Mouse (Mus musculus) G1E (cell line): ENCODE measurements around the gene Acy3. TPM values are rescaled to one million over a fixed set of nuclear protein-coding genes. Genes with fewer than 3 reads are reported as not detected.
"Not testable (repeated sequence)": the region's sequence is repeated elsewhere in the genome, so short reads cannot be mapped to it uniquely, and the experiment has no call there.

Source experiments
- ATAC-seq: 2 replicates; pipeline ENCODE4 v1.8.0; 2016; ENCODE audit warnings: mild to moderate bottlenecking; ENCODE audit not compliant: insufficient number of reproducible peaks, poor library complexity, low FRiP score, severe bottlenecking; ENCODE audit errors: extremely low read depth
- DNase-seq: peaks from one replicate; pipeline ENCODE4 v3.0.0; 2012; ENCODE audit warnings: low spot score
- H3K27me3 ChIP-seq: 2 replicates; pipeline ENCODE4 v1.6.1; 2012; ENCODE audit warnings: mild to moderate bottlenecking, low read length, inconsistent platforms; ENCODE audit not compliant: insufficient read depth
- H3K36me3 ChIP-seq: replicated peaks from 2 replicates; pipeline ENCODE3; 2012; ENCODE audit warnings: mild to moderate bottlenecking, inconsistent platforms
- H3K4me1 ChIP-seq: 2 replicates; pipeline ENCODE4 v1.6.1; 2012; ENCODE audit warnings: low read depth, low read length, inconsistent platforms, mixed read lengths; ENCODE audit not compliant: insufficient read depth
- H3K4me3 ChIP-seq: 2 replicates; pipeline ENCODE4 v1.5.1; 2012; ENCODE audit warnings: low read depth, mild to moderate bottlenecking, inconsistent platforms, low read length, moderate library complexity, mixed read lengths
- H3K9me3 ChIP-seq: replicated peaks from 2 replicates; pipeline ENCODE4 v1.6.1; 2012; ENCODE audit warnings: inconsistent platforms
- CTCF ChIP-seq: IDR thresholded peaks from 2 replicates; pipeline ENCODE4 v1.5.1; 2012; ENCODE audit warnings: low read depth, low read length, inconsistent platforms, mixed read lengths
- GATA1 ChIP-seq: IDR thresholded peaks from 2 replicates; pipeline ENCODE4 v1.6.1; 2012; ENCODE audit warnings: borderline replicate concordance, low read length, inconsistent platforms, mixed read lengths
- GATA2 ChIP-seq: IDR thresholded peaks from 2 replicates; pipeline ENCODE4 v1.6.1; 2012; ENCODE audit warnings: low read depth, low read length, inconsistent platforms, borderline replicate concordance
- POLR2AphosphoS5 ChIP-seq: IDR thresholded peaks from 2 replicates; pipeline ENCODE4 v1.6.1; 2012; ENCODE audit warnings: low read depth, low read length, inconsistent platforms; ENCODE audit not compliant: insufficient replicate concordance
- TAL1 ChIP-seq: conservative IDR thresholded peaks from 2 replicates; pipeline ENCODE4 v1.6.1; 2012; ENCODE audit warnings: low read depth, low read length, inconsistent platforms, mixed read lengths
- polyA plus RNA-seq: library from polyadenylated mRNA; stranded (reverse); fragments of >175 nt; gene quantifications from 2 replicates; pipeline ENCODE4 v1.2.3, GENCODE M21; 2012
- total RNA-seq, 2 experiments: library from RNA; stranded (forward) in 1 of 2; stranded (reverse) in 1 of 2; fragments of 200-1000 nt in 1 of 2; fragments of >200 nt in 1 of 2; fragmentation: Nextera tagmentation in 1 of 2; gene quantifications; 2 replicates each; pipeline ENCODE4 v1.2.3; 2014 to 2017

Gene Acy3
- total and polyA plus RNA-seq, 3 experiments, result 0.55 to 7.4 (median 3.8) TPM

GRCm38 (mm10) chr19:3972229-3972628 lies 14.1 kb upstream of the Acy3 start, which contains the start of gene Aldh3b2:
TSS of gene Aldh3b2 (plus strand) at chr19:3972328.
- no peak for ATAC-seq
- no peak for TF ChIP-seq GATA2
- TF ChIP-seq TAL1, result no peak
- TF ChIP-seq CTCF, result no peak
- no peak for TF ChIP-seq POLR2AphosphoS5
- TF ChIP-seq GATA1, result no peak
- DNase-seq, result no peak
- no peaks in the 10 kb centered on the region for H3K4me1 ChIP-seq
- H3K9me3 ChIP-seq, result no peaks in the 10 kb centered on the region
- peaks cover 48% of the 10 kb centered on the region for H3K27me3 ChIP-seq
- H3K36me3 ChIP-seq, result no peaks in the 10 kb centered on the region
- no peak within 1 kb of the TSS for H3K4me3 ChIP-seq

GRCm38 (mm10) chr19:3974608-3975007 lies 11.8 kb upstream of the Acy3 start:
- H3K4me1 ChIP-seq, result not testable (repeated sequence)

GRCm38 (mm10) chr19:3975866-3976265 lies 10.5 kb upstream of the Acy3 start:
- Histone ChIP-seq H3K9me3 (no peaks in the 10 kb centered on the region), H3K4me1 (peaks cover 5% of the 10 kb centered on the region), H3K27me3 (peaks cover 49% of the 10 kb centered on the region), H3K36me3 (no peaks in the 10 kb centered on the region), H3K4me3 (no peak overlapping the region)
- no peak for DNase-seq
- ATAC-seq, result no peak
- TF ChIP-seq GATA2 (no peak), POLR2AphosphoS5 (no peak), CTCF (no peak), TAL1 (no peak)

More at GRCm38 (mm10) chr19:3974608-3975007, 11.8 kb upstream of the Acy3 start:
- peaks cover 43% of the 10 kb centered on the region for H3K27me3 ChIP-seq
- DNase-seq, H3K4me3 ChIP-seq, ATAC-seq, H3K36me3 ChIP-seq, H3K9me3 ChIP-seq: not testable (repeated sequence)

GRCm38 (mm10) chr19:3980309-3980708 lies 6.1 kb upstream of the Acy3 start:
- peak; percentile 71 for DNase-seq
- ATAC-seq, result peak; percentile 45; the same call in 1 of the 2 replicates
- H3K4me3 ChIP-seq, result no peak overlapping the region; the same call in 1 of the 2 replicates
- TF ChIP-seq GATA2, result no peak
- TF ChIP-seq CTCF, result peak; percentile 78
- no peaks in the 10 kb centered on the region for H3K36me3 ChIP-seq
- H3K9me3 ChIP-seq, result no peaks in the 10 kb centered on the region
- H3K27me3 ChIP-seq, result peaks cover 39% of the 10 kb centered on the region
- H3K4me1 ChIP-seq, result peaks cover 5% of the 10 kb centered on the region

- no peak for TF ChIP-seq GATA1
- no peak for TF ChIP-seq TAL1
- no peak for TF ChIP-seq CTCF
- no peak for TF ChIP-seq POLR2AphosphoS5
- no peak for TF ChIP-seq GATA2
- ATAC-seq (no peak), DNase-seq (no peak)
- peaks cover 42% of the 10 kb centered on the region for H3K27me3 ChIP-seq
- H3K4me1 ChIP-seq, result peaks cover 5% of the 10 kb centered on the region
- no peak overlapping the region for H3K4me3 ChIP-seq
- no peaks in the 10 kb centered on the region for H3K9me3 ChIP-seq
- H3K36me3 ChIP-seq, result no peaks in the 10 kb centered on the region
These were observed 5.5 kb upstream of the Acy3 start for GRCm38 (mm10) chr19:3980917-3981316.

GRCm38 (mm10) chr19:3983527-3984200 lies 2.7 kb upstream of the Acy3 start:
- no peak overlapping the region for H3K4me3 ChIP-seq
- ATAC-seq, result no peak
- H3K27me3 ChIP-seq, result peaks cover 40% of the 10 kb centered on the region
- no peak for TF ChIP-seq GATA2
- no peak for TF ChIP-seq POLR2AphosphoS5
- TF ChIP-seq TAL1, result no peak
- no peak for TF ChIP-seq CTCF
- no peak for TF ChIP-seq GATA1
- H3K4me1 ChIP-seq, result peaks cover 15% of the 10 kb centered on the region
- H3K9me3 ChIP-seq, result no peaks in the 10 kb centered on the region
- H3K36me3 ChIP-seq, result no peaks in the 10 kb centered on the region
- DNase-seq, result no peak

GRCm38 (mm10) chr19:3985261-3985681 lies 1.1 kb upstream of the Acy3 start:
- H3K9me3 ChIP-seq, result no peaks in the 10 kb centered on the region
- DNase-seq (no peak), ATAC-seq (no peak)
- no peaks in the 10 kb centered on the region for H3K36me3 ChIP-seq
- no peak overlapping the region for H3K4me3 ChIP-seq
- TF ChIP-seq CTCF, result no peak
- TF ChIP-seq GATA2, result no peak
- TF ChIP-seq POLR2AphosphoS5, result no peak
- TF ChIP-seq TAL1, result no peak
- no peak for TF ChIP-seq GATA1
- peaks cover 33% of the 10 kb centered on the region for H3K27me3 ChIP-seq
- H3K4me1 ChIP-seq, result peaks cover 10% of the 10 kb centered on the region
